Mouse (Mus musculus) heart, adult 2 months (tissue): ENCODE measurements around the gene Krt73. TPM values are rescaled to one million over a fixed set of nuclear protein-coding genes. Genes with fewer than 3 reads are reported as not detected.

Source experiments
- DNase-seq, 2 experiments: peaks; one replicate each; pipeline ENCODE4 v3.0.0; 2021
- H3K27ac ChIP-seq: fragments of 200-600 bp; 2 replicates; pipeline ENCODE4 v1.8.1; 2022
- H3K27me3 ChIP-seq: fragments of 200-500 bp; 2 replicates; pipeline ENCODE4 v1.6.1; 2012; ENCODE audit warnings: mild to moderate bottlenecking, low read length, inconsistent platforms, mixed read lengths; ENCODE audit not compliant: control insufficient read depth, insufficient read depth
- H3K36me3 ChIP-seq: fragments of 200-500 bp; 2 replicates; pipeline ENCODE4 v1.6.1; 2012; ENCODE audit warnings: low read length, inconsistent platforms; ENCODE audit not compliant: control insufficient read depth, insufficient read depth
- H3K4me1 ChIP-seq: fragments of 200-500 bp; 2 replicates; pipeline ENCODE4 v1.6.1; 2011; ENCODE audit warnings: low read length; ENCODE audit not compliant: control insufficient read depth, insufficient read depth
- H3K4me3 ChIP-seq: fragments of 200-600 bp; 2 replicates; pipeline ENCODE4 v1.8.1; 2022
- H3K79me2 ChIP-seq: fragments of 200-500 bp; replicated peaks from 2 replicates; pipeline ENCODE4 v1.6.1; 2012; ENCODE audit warnings: mild to moderate bottlenecking, inconsistent platforms, low read length, moderate library complexity, mixed read lengths; ENCODE audit not compliant: control insufficient read depth, insufficient read depth
- H3K9ac ChIP-seq: fragments of 200-500 bp; 2 replicates; pipeline ENCODE4 v1.6.1; 2012; ENCODE audit warnings: low read depth, mild to moderate bottlenecking, control low read depth, inconsistent platforms, low read length, mixed read lengths
- CTCF ChIP-seq: fragments of 200-600 bp; IDR thresholded peaks from 2 replicates; pipeline ENCODE4 v1.8.1; 2022; ENCODE audit warnings: antibody characterized with exemption, mild to moderate bottlenecking, moderate library complexity
- EP300 ChIP-seq: fragments of 200-500 bp; IDR thresholded peaks from 2 replicates; pipeline ENCODE4 v1.6.1; 2011; ENCODE audit warnings: low read depth, low read length, control low read depth; ENCODE audit not compliant: insufficient read depth
- POLR2A ChIP-seq: fragments of 200-500 bp; IDR thresholded peaks from 2 replicates; pipeline ENCODE4 v1.6.1; 2011; ENCODE audit warnings: mild to moderate bottlenecking, low read depth, low read length, control low read depth; ENCODE audit not compliant: insufficient read depth
- WGBS: fragments of 180-500 bp; shearing (Covaris S2); methylation state at CpG from one replicate; pipeline ENCODE4 v1.1.7; 2018; 5-methylcytosine and 5-hydroxymethylcytosine counted together
- intact Hi-C: fragments of 180-260 bp; cut with DNase I; formaldehyde crosslinking; loops from one replicate; pipeline ENCODE4 v1.15.1; 2025
- polyA plus RNA-seq: library from polyadenylated mRNA; depleted of rRNA; stranded (reverse); fragments of >200 nt; gene quantifications from 2 replicates; pipeline ENCODE4 v1.2.3, GENCODE M21; 2012
- total RNA-seq, 2 experiments: library from RNA; stranded (reverse); gene quantifications; 2 replicates each; pipeline ENCODE4 v1.2.3; 2021

Krt73 gene
- total and polyA plus RNA-seq, 3 experiments, result not detected

GRCm38 (mm10) chr15:101829441-101829840, 27.3 kb upstream of the Krt73 start:
- WGBS, result 59% methylated on average over 5 of the region's 5 CpGs

GRCm38 (mm10) chr15:101821786-101822185, 19.6 kb upstream of the Krt73 start:
- Histone ChIP-seq H3K79me2 (no peaks in the 10 kb centered on the region), H3K4me3 (no peak overlapping the region), H3K36me3 (no peaks in the 10 kb centered on the region), H3K9ac (no peak overlapping the region), H3K4me1 (no peaks in the 10 kb centered on the region), H3K27ac (no peak overlapping the region), H3K27me3 (no peaks in the 10 kb centered on the region; the same call in 1 of the 2 replicates)
- DNase-seq, result no peak
- TF ChIP-seq CTCF (no peak), EP300 (no peak), POLR2A (no peak)
- intact Hi-C loops, result no loop called here
- WGBS, result 18% methylated on average over 3 of the region's 3 CpGs

More at GRCm38 (mm10) chr15:101829441-101829840, 27.3 kb upstream of the Krt73 start:
- Histone ChIP-seq H3K9ac (no peak overlapping the region), H3K79me2 (no peaks in the 10 kb centered on the region), H3K36me3 (no peaks in the 10 kb centered on the region), H3K4me1 (no peaks in the 10 kb centered on the region), H3K27me3 (no peaks in the 10 kb centered on the region), H3K27ac (no peak overlapping the region), H3K4me3 (no peak overlapping the region)
- intact Hi-C loops, result no loop called here
- DNase-seq, result no peak
- no peak for TF ChIP-seq EP300
- no peak for TF ChIP-seq POLR2A
- no peak for TF ChIP-seq CTCF

- intact Hi-C loops, result no loop called here
- no peak within 1 kb of the TSS for H3K9ac ChIP-seq
- no peaks in the 10 kb centered on the region for H3K4me1 ChIP-seq
- no peaks in the 10 kb centered on the region; the same call in 1 of the 2 replicates for H3K27me3 ChIP-seq
- H3K27ac ChIP-seq, result no peak within 1 kb of the TSS
- H3K79me2 ChIP-seq, result no peaks in the 10 kb centered on the region
- H3K4me3 ChIP-seq, result no peak within 1 kb of the TSS
- TF ChIP-seq CTCF (no peak), EP300 (no peak), POLR2A (no peak)
- no peak for DNase-seq
- WGBS, result 65% methylated on average over 16 of the region's 16 CpGs
- no peaks in the 10 kb centered on the region for H3K36me3 ChIP-seq
Observed at GRCm38 (mm10) chr15:101817875-101818274, 15.7 kb upstream of the Krt73 start, which contains the start of gene Krt2. Gene Krt2, minus strand, starts transcription at chr15:101818169.

- no peak for DNase-seq
- Histone ChIP-seq H3K27me3 (no peaks in the 10 kb centered on the region; the same call in 1 of the 2 replicates), H3K4me3 (no peak overlapping the region), H3K9ac (no peak overlapping the region), H3K27ac (no peak overlapping the region), H3K79me2 (no peaks in the 10 kb centered on the region), H3K4me1 (no peaks in the 10 kb centered on the region), H3K36me3 (no peaks in the 10 kb centered on the region)
- TF ChIP-seq POLR2A (no peak), EP300 (no peak), CTCF (no peak)
- 72% methylated on average over 11 of the region's 11 CpGs for WGBS
- intact Hi-C loops, result no loop called here
Observed at GRCm38 (mm10) chr15:101803052-101803822, 1.1 kb upstream of the Krt73 start.

- Histone ChIP-seq H3K4me3 (no peak overlapping the region), H3K4me1 (no peaks in the 10 kb centered on the region), H3K27me3 (no peaks in the 10 kb centered on the region), H3K36me3 (no peaks in the 10 kb centered on the region), H3K79me2 (no peaks in the 10 kb centered on the region), H3K9ac (no peak overlapping the region), H3K27ac (no peak overlapping the region)
- no peak for TF ChIP-seq CTCF
- TF ChIP-seq POLR2A, result no peak
- no peak for TF ChIP-seq EP300
- DNase-seq, result no peak
- intact Hi-C loops, result no loop called here
- 13% methylated on average over 3 of the region's 3 CpGs for WGBS
Observed at GRCm38 (mm10) chr15:101790867-101791266, 11.3 kb downstream of the Krt73 start.

GRCm38 (mm10) chr15:101786360-101786759, 15.8 kb downstream of the Krt73 start, which contains the start of gene Krt72:
Gene Krt72, minus strand, starts transcription at chr15:101786460.
- no peak within 1 kb of the TSS for H3K27ac ChIP-seq
- intact Hi-C loops, result no loop called here
- no peaks in the 10 kb centered on the region for H3K4me1 ChIP-seq
- 82% methylated on average over 18 of the region's 18 CpGs for WGBS
- no peak within 1 kb of the TSS for H3K9ac ChIP-seq
- no peaks in the 10 kb centered on the region for H3K36me3 ChIP-seq
- H3K27me3 ChIP-seq, result no peaks in the 10 kb centered on the region
- no peaks in the 10 kb centered on the region for H3K79me2 ChIP-seq
- TF ChIP-seq EP300, result no peak
- no peak for TF ChIP-seq POLR2A
- no peak for TF ChIP-seq CTCF
- no peak for DNase-seq
- H3K4me3 ChIP-seq, result no peak within 1 kb of the TSS
